Mouse (Mus musculus) bone marrow, adult 2 months (tissue): ENCODE data around the gene Uqcc1.

ENCODE experiments used
- CTCF ChIP-seq: fragments of 200-500 bp; IDR thresholded peaks from 2 replicates; pipeline ENCODE4 v1.5.1; 2011; ENCODE audit warnings: low read length, control low read depth; ENCODE audit not compliant: control insufficient read depth, insufficient read depth
- POLR2A ChIP-seq: fragments of 200-500 bp; IDR thresholded peaks from 2 replicates; pipeline ENCODE4 v1.6.1; 2011; ENCODE audit warnings: low read depth, mild to moderate bottlenecking, control low read depth, low read length, borderline replicate concordance; ENCODE audit not compliant: control insufficient read depth

DNA sequence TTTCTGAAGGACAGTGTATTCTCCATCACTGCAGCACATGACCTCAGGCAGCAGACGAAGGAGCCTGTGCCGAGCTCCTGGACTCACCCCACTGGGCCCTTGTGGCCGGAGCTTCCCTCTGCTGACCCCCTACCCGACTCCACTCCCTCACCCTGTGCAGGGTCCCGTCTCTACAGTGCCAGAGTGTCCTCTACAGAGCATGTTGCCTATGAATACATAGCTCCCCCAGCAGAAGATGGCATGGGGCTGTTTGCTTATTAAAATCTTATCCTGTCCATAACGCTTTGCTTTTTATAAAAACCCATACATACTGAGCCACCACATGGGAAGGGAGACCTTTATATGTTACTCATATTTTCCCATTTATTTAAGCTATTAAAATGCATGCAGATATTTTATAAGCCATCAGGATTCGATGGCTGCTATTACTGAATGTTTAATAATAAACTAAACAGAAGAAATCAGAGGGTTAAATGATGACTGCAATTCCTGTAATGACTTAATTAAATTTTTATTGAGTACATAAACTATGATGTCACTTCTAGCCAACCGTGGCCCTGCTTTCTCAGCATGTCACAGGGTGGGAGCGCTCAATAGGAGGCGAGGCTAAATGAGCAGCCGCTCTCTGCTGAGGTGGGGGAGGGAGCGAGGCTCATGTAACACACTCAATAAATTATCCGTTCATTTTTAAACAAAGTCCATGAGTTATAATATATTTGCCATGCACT lies 67.4 kb downstream of the Uqcc1 start:
- TF ChIP-seq CTCF: no peak
- no peak for TF ChIP-seq POLR2A
